Mouse (Mus musculus): ENCODE measurements around the gene Gpc2. TPM values are rescaled to one million over a fixed set of nuclear protein-coding genes. Genes with fewer than 3 reads are reported as not detected.

The Gpc2 gene
- polyA plus RNA-seq, 1 experiment from 2014 or later: 177 TPM

DNA sequence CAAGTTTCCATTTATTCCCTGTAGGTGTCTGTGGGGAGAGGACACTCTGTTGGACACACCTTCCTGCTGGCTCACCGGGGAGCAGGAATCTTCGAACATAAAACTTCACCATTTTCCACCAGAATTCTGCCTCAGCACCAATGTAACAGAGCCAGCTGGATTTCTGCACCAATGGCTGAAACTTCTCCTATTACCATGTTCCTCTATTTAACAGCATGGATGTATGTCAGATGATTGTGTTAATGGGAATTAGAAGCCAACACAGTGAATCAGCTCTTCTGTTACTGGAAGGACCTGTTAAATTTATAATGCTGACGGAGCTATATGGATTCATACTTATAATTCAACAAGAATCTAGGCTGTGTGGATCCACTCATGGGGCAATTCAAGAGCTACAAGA, 50.3 kb downstream of the Gpc2 start:
- Histone ChIP-seq H3K9me3 (no peaks in the 10 kb centered on the region), H3K4me2 (replicated peaks) (no peak overlapping the region), H3K9ac (replicated peaks) (no peak overlapping the region), H3K36me3 (no peaks in the 10 kb centered on the region), H3K27ac (replicated peaks) (no peak overlapping the region), H3K4me3 (no peak overlapping the region), H3K4me1 (no peaks in the 10 kb centered on the region), H3K27me3 (no peaks in the 10 kb centered on the region)
- 95% methylated on average over 3 of the region's 3 CpGs for WGBS
- no peak for ATAC-seq (replicated peaks)

- Histone ChIP-seq H3K4me3 (no peak overlapping the region), H3K4me2 (replicated peaks) (no peak overlapping the region), H3K27ac (replicated peaks) (no peak overlapping the region), H3K9ac (replicated peaks) (no peak overlapping the region), H3K4me1 (no peaks in the 10 kb centered on the region), H3K36me3 (no peaks in the 10 kb centered on the region), H3K9me3 (no peaks in the 10 kb centered on the region), H3K27me3 (no peaks in the 10 kb centered on the region)
- 56% methylated on average over 3 of the region's 3 CpGs for WGBS
- no peak for ATAC-seq (replicated peaks)
These were observed 51.8 kb downstream of the Gpc2 start for GRCm38 (mm10) chr5:138228026-138228425.

DNA sequence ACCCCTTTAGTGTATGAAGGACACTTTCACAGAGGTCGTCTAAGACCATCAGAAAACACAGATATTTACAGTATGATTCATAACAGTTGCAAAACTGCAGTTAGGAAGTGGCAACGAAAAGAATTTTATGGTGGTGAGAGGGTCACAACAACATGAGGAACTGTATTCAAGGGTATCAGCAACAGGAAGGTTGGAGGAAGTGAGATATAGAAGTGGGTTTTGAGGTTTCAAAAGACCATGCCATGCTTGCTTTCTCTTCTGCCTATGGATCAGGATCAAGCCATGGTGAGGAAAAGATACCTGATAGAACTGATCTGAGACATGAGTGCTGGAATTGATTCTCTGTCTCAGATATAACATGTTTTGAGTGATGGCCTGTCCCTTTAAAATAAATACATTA, 52.4 kb downstream of the Gpc2 start:
- WGBS: 80% methylated on average over 2 of the region's 2 CpGs
- Histone ChIP-seq H3K36me3 (no peaks in the 10 kb centered on the region), H3K9ac (replicated peaks) (no peak overlapping the region), H3K4me2 (replicated peaks) (no peak overlapping the region), H3K4me3 (no peak overlapping the region), H3K27ac (replicated peaks) (no peak overlapping the region), H3K9me3 (no peaks in the 10 kb centered on the region), H3K4me1 (no peaks in the 10 kb centered on the region), H3K27me3 (no peaks in the 10 kb centered on the region)
- no peak for ATAC-seq (replicated peaks)

GRCm38 (mm10) chr5:138226491-138226890, 53.3 kb downstream of the Gpc2 start:
- no peaks in the 10 kb centered on the region for H3K27me3 ChIP-seq
- H3K4me3 ChIP-seq: no peak overlapping the region
- no peak overlapping the region for H3K27ac ChIP-seq (replicated peaks)
- H3K36me3 ChIP-seq: no peaks in the 10 kb centered on the region
- no peaks in the 10 kb centered on the region for H3K9me3 ChIP-seq
- H3K4me2 ChIP-seq (replicated peaks): no peak overlapping the region
- ATAC-seq (replicated peaks): no peak
- WGBS: 88% methylated on average over 4 of the region's 4 CpGs
- H3K9ac ChIP-seq (replicated peaks): no peak overlapping the region
- H3K4me1 ChIP-seq: no peaks in the 10 kb centered on the region

DNA sequence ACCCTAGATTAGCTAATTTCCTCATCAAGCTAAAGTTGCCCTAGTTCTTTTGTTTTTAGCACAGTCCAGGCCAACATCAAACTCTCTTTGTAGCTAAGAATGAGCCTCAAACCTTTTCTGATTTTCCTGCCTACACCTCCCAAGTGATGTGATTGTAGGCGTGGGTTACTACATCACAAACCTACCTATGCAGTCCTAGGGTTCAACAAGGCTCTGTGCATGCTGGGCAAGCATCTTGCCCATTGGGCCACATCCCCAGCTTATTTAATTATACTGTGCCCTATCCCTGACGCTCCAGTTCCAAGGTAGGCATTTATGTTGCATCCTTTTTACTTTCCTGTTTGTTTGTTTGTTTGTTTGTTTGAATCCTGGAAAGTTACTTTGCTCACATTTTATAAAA, 54.1 kb downstream of the Gpc2 start, which contains the start of gene Nxpe5:
Gene Nxpe5, plus strand, starts transcription at position 199 of the 400 bp plus-strand sequence.
- WGBS: 58% methylated on average over 2 of the region's 2 CpGs

More for the DNA sequence above, 54.1 kb downstream of the Gpc2 start, which contains the start of gene Nxpe5:
- no peaks in the 10 kb centered on the region for H3K27me3 ChIP-seq
- H3K27ac ChIP-seq (replicated peaks): no peak within 1 kb of the TSS
- no peak for ATAC-seq (replicated peaks)
- no peaks in the 10 kb centered on the region for H3K36me3 ChIP-seq
- H3K4me2 ChIP-seq (replicated peaks): no peak within 1 kb of the TSS
- no peak within 1 kb of the TSS for H3K4me3 ChIP-seq
- no peaks in the 10 kb centered on the region for H3K9me3 ChIP-seq
- H3K4me1 ChIP-seq: no peaks in the 10 kb centered on the region
- H3K9ac ChIP-seq (replicated peaks): no peak within 1 kb of the TSS

Other genes with a start within 250 kb of the Gpc2 start
- not detected in 2 replicates for gene Smok3c, start 226.8 kb downstream of the Gpc2 start, polyA plus RNA-seq (2015; fragmentation: Nextera tagmentation; extraction: Ambion mirVana)
- 27.8 and 28.0 TPM in 2 replicates for gene Zkscan1, start 194.9 kb downstream of the Gpc2 start, polyA plus RNA-seq (2015; fragmentation: Nextera tagmentation; extraction: Ambion mirVana)
- gene Zscan21, start 163.1 kb downstream of the Gpc2 start, polyA plus RNA-seq (2015; fragmentation: Nextera tagmentation; extraction: Ambion mirVana): 113 and 118 TPM in 2 replicates
- 42.5 and 47.1 TPM in 2 replicates for gene Zfp113, start 124.3 kb downstream of the Gpc2 start, polyA plus RNA-seq (2015; fragmentation: Nextera tagmentation; extraction: Ambion mirVana)
- gene Cops6, start 118.9 kb downstream of the Gpc2 start, polyA plus RNA-seq (2015; fragmentation: Nextera tagmentation; extraction: Ambion mirVana): 289 and 293 TPM in 2 replicates
- 29.5 and 29.6 TPM in 2 replicates for gene Ap4m1, start 108.0 kb downstream of the Gpc2 start, polyA plus RNA-seq (2015; fragmentation: Nextera tagmentation; extraction: Ambion mirVana)
- gene Mcm7, start 107.6 kb downstream of the Gpc2 start, polyA plus RNA-seq (2015; fragmentation: Nextera tagmentation; extraction: Ambion mirVana): 188 and 191 TPM in 2 replicates
- gene Taf6, start 92.6 kb downstream of the Gpc2 start, polyA plus RNA-seq (2015; fragmentation: Nextera tagmentation; extraction: Ambion mirVana): 90.9 and 96.2 TPM in 2 replicates
- gene Cnpy4, start 92.5 kb downstream of the Gpc2 start, polyA plus RNA-seq (2015; fragmentation: Nextera tagmentation; extraction: Ambion mirVana): 34.7 and 36.8 TPM in 2 replicates
- gene Mblac1, start 85.7 kb downstream of the Gpc2 start, polyA plus RNA-seq (2015; fragmentation: Nextera tagmentation; extraction: Ambion mirVana): 12.9 and 14.0 TPM in 2 replicates
- gene Nxpe5, start 54.1 kb downstream of the Gpc2 start, polyA plus RNA-seq (2015; fragmentation: Nextera tagmentation; extraction: Ambion mirVana): not detected in 2 replicates
- gene Lamtor4, start 24.5 kb downstream of the Gpc2 start, polyA plus RNA-seq (2015; fragmentation: Nextera tagmentation; extraction: Ambion mirVana): 75.3 and 84.8 TPM in 2 replicates
- 12.9 and 14.0 TPM in 2 replicates for gene BC037034, start 16.0 kb downstream of the Gpc2 start, polyA plus RNA-seq (2015; fragmentation: Nextera tagmentation; extraction: Ambion mirVana)
- 1.6 and 2.1 TPM in 2 replicates for gene Gal3st4, start 7.2 kb downstream of the Gpc2 start, polyA plus RNA-seq (2015; fragmentation: Nextera tagmentation; extraction: Ambion mirVana)
- 0.04 and 0.09 TPM in 2 replicates for gene Gm43720, start within 50 bp of the Gpc2 start, polyA plus RNA-seq (2015; fragmentation: Nextera tagmentation; extraction: Ambion mirVana)
- 4.4 and 4.6 TPM in 2 replicates for gene Stag3, start 235 bp upstream of the Gpc2 start, polyA plus RNA-seq (2015; fragmentation: Nextera tagmentation; extraction: Ambion mirVana)
- gene Pvrig, start 62.0 kb upstream of the Gpc2 start, polyA plus RNA-seq (2015; fragmentation: Nextera tagmentation; extraction: Ambion mirVana): not detected in 2 replicates
- gene Zfp157, start 161.5 kb upstream of the Gpc2 start, polyA plus RNA-seq (2015; fragmentation: Nextera tagmentation; extraction: Ambion mirVana): 73.6 and 75.8 TPM in 2 replicates